Comparison of ENCODE assay signal across 8 mouse cellular contexts in the genomic region with DNA sequence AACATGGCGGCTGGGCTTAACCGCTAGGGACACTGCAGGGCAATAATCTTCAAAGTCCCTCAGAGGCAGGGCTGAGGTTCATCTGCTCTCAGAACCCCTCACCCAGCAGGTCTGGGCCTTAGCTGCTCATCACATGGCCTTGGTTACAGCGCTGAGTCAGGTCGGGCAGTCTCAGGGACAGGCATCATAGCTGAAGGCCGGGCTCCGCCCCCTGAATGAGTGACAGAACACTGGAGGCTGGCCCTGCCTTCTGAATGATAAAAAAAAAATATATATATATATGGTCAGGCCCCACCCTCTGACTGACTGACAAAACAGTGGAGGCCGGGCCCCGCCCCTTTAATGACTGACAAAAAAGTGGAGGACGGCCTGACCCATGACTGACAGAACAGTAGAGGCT. TPM values are rescaled to one million over a fixed set of nuclear protein-coding genes. Genes with fewer than 3 reads are reported as not detected.
A peak's percentile ranks its signal among the peaks of the same experiment; 100 is the strongest.
DNase-seq lines count a peak whose midpoint lies in the region; ATAC-seq and TF ChIP-seq lines count a peak whose summit lies in the region.

No protein-coding gene starts in this region.

- no peak for DNase-seq in hindbrain, embryonic 14.5 days (ENCODE audit: low spot score)
- DNase-seq in adrenal gland, adult 8-10 months: peak; percentile 86
- DNase-seq in embryonic facial prominence, embryonic 14.5 days (ENCODE audit: low spot score): no peak
- no peak for DNase-seq in liver, postnatal 0 days
- DNase-seq in cerebellum, postnatal 4 days (ENCODE audit: low spot score in 2 of 2): no peak
- DNase-seq in cerebellum, adult 11-12 months: no peak
- no peak for DNase-seq in retina, embryonic 14.5 days (ENCODE audit: low spot score)

- H3K4me1 ChIP-seq in hindbrain, embryonic 12.5 days: peaks cover 48% of the 10 kb centered on the region
- H3K4me1 ChIP-seq in hindbrain, embryonic 14.5 days (replicated peaks; ENCODE audit: control insufficient read depth, insufficient read depth, low read length): peaks cover 12% of the 10 kb centered on the region
- peaks cover 18% of the 10 kb centered on the region for H3K4me1 ChIP-seq in embryonic facial prominence, embryonic 14.5 days (ENCODE audit: control insufficient read depth, insufficient read depth, low read length)
- H3K4me1 ChIP-seq in liver, postnatal 0 days (ENCODE audit: insufficient read depth): peaks cover 17% of the 10 kb centered on the region

- H3K27me3 ChIP-seq in hindbrain, embryonic 12.5 days: peaks cover 5% of the 10 kb centered on the region; the same call in 1 of the 2 replicates
- H3K27me3 ChIP-seq in hindbrain, embryonic 14.5 days (ENCODE audit: control insufficient read depth, insufficient read depth, low read length): no peaks in the 10 kb centered on the region
- no peaks in the 10 kb centered on the region for H3K27me3 ChIP-seq in embryonic facial prominence, embryonic 14.5 days (replicated peaks; ENCODE audit: control insufficient read depth, insufficient read depth, low read length)
- no peaks in the 10 kb centered on the region for H3K27me3 ChIP-seq in liver, postnatal 0 days (ENCODE audit: insufficient read depth, low read length)

- WGBS in hindbrain, embryonic 12.5 days: 28% methylated on average over 9 of the region's 9 CpGs
- WGBS in hindbrain, embryonic 14.5 days: 35% methylated on average over 9 of the region's 9 CpGs
- 37% methylated on average over 9 of the region's 9 CpGs for WGBS in embryonic facial prominence, embryonic 14.5 days
- 25% methylated on average over 9 of the region's 9 CpGs for WGBS in liver, postnatal 0 days (ENCODE audit: insufficient replicate concordance)

- H3K9ac ChIP-seq in hindbrain, embryonic 12.5 days: no peak overlapping the region
- no peak overlapping the region for H3K9ac ChIP-seq in hindbrain, embryonic 14.5 days
- H3K9ac ChIP-seq in embryonic facial prominence, embryonic 14.5 days (ENCODE audit: low read depth, low read length): no peak overlapping the region
- H3K9ac ChIP-seq in liver, postnatal 0 days (replicated peaks): no peak overlapping the region

- TF ChIP-seq CTCF in liver, postnatal 0 days (IDR thresholded peaks at IDR 0.05; ENCODE audit: low read depth): no peak

- no peak overlapping the region for H3K27ac ChIP-seq in hindbrain, embryonic 12.5 days
- no peak overlapping the region for H3K27ac ChIP-seq in hindbrain, embryonic 14.5 days
- H3K27ac ChIP-seq in embryonic facial prominence, embryonic 14.5 days (replicated peaks; ENCODE audit: low read depth, low read length): no peak overlapping the region
- no peak overlapping the region for H3K27ac ChIP-seq in liver, postnatal 0 days (ENCODE audit: low read depth)

- 0 out of 2 replicates have a peak overlapping the region, but pooled peaks have one; percentile 2 for H3K4me2 ChIP-seq in hindbrain, embryonic 12.5 days (replicated peaks)
- H3K4me2 ChIP-seq in hindbrain, embryonic 14.5 days (replicated peaks): no peak overlapping the region
- H3K4me2 ChIP-seq in embryonic facial prominence, embryonic 14.5 days (ENCODE audit: low read depth, low read length): no peak overlapping the region
- peak overlapping the region; percentile 24 for H3K4me2 ChIP-seq in liver, postnatal 0 days (ENCODE audit: low read depth, low read length)

- no peak overlapping the region for H3K4me3 ChIP-seq in hindbrain, embryonic 12.5 days
- H3K4me3 ChIP-seq in hindbrain, embryonic 14.5 days (replicated peaks; ENCODE audit: low read length): no peak overlapping the region
- H3K4me3 ChIP-seq in embryonic facial prominence, embryonic 14.5 days (ENCODE audit: low read depth, low read length): no peak overlapping the region
- no peak overlapping the region for H3K4me3 ChIP-seq in liver, postnatal 0 days (ENCODE audit: low read depth, low read length)

- TF ChIP-seq EP300 in liver, postnatal 0 days (IDR thresholded peaks at IDR 0.05; ENCODE audit: low read depth): no peak

- H3K9me3 ChIP-seq in hindbrain, embryonic 12.5 days (replicated peaks): no peaks in the 10 kb centered on the region
- H3K9me3 ChIP-seq in hindbrain, embryonic 14.5 days (ENCODE audit: control insufficient read depth, low read length): no peaks in the 10 kb centered on the region
- no peaks in the 10 kb centered on the region for H3K9me3 ChIP-seq in embryonic facial prominence, embryonic 14.5 days (ENCODE audit: control insufficient read depth, low read length)
- H3K9me3 ChIP-seq in liver, postnatal 0 days (ENCODE audit: low read length): no peaks in the 10 kb centered on the region

- peak; percentile 49 for ATAC-seq in hindbrain, embryonic 12.5 days (ENCODE audit: low FRiP score)
- ATAC-seq in hindbrain, embryonic 14.5 days (ENCODE audit: low FRiP score): no peak
- ATAC-seq in embryonic facial prominence, embryonic 14.5 days (ENCODE audit: low read depth): peak; percentile 10
- ATAC-seq in liver, postnatal 0 days: peak; percentile 27; the same call in 1 of the 2 replicates

- no peaks in the 10 kb centered on the region for H3K36me3 ChIP-seq in hindbrain, embryonic 12.5 days
- no peaks in the 10 kb centered on the region for H3K36me3 ChIP-seq in hindbrain, embryonic 14.5 days (replicated peaks; ENCODE audit: control insufficient read depth, insufficient read depth)
- no peaks in the 10 kb centered on the region for H3K36me3 ChIP-seq in embryonic facial prominence, embryonic 14.5 days (ENCODE audit: control insufficient read depth, insufficient read depth, low read length)
- no peaks in the 10 kb centered on the region for H3K36me3 ChIP-seq in liver, postnatal 0 days (replicated peaks; ENCODE audit: insufficient read depth, low read length)

RNA-seq across cellular contexts. Expression of a gene that starts 56.6 kb away (rescaled TPM):
- 3.6 and 4.5 TPM in 2 replicates for polyA plus RNA-seq in hindbrain, embryonic 12.5 days (2016; fragmentation: Nextera tagmentation; extraction: Ambion mirVana)
- 2.5 and 2.6 TPM in 2 replicates for polyA plus RNA-seq in hindbrain, embryonic 14.5 days (2014; fragmentation: Nextera tagmentation; extraction: Ambion mirVana)
- 10 to 100 TPM; 13.5 to 20.0 (median 15.7) TPM for total RNA-seq in adrenal gland, adult 8-10 months (2022)
- 8.8 and 9.2 TPM in 2 replicates for polyA plus RNA-seq in embryonic facial prominence, embryonic 14.5 days (2014; fragmentation: Nextera tagmentation; extraction: Ambion mirVana)
- polyA plus RNA-seq in liver, postnatal 0 days (2015; fragmentation: Nextera tagmentation; extraction: Ambion mirVana): 2.7 and 3.1 TPM in 2 replicates

Comparison
In these comparisons a context has a peak if more than half of its experiments do, and no peak if none do; other contexts are left out.
1. H3K4me2 ChIP-seq: peak in hindbrain, embryonic 12.5 days (single experiment) and liver, postnatal 0 days (single experiment); none in hindbrain, embryonic 14.5 days (single experiment) and embryonic facial prominence, embryonic 14.5 days (single experiment).